Mouse (Mus musculus): ENCODE data around the gene Ccnf. TPM values are rescaled to one million over a fixed set of nuclear protein-coding genes. Genes with fewer than 3 reads are reported as not detected.
A peak's percentile ranks its signal among the peaks of the same experiment; 100 is the strongest.

Ccnf gene
- polyA plus RNA-seq, 1 experiment from 2014 or later, result 78.9 TPM

- H3K27me3 ChIP-seq (ENCODE audit: insufficient read depth, poor library complexity, severe bottlenecking), result no peaks in the 10 kb centered on the region
- peaks cover 7% of the 10 kb centered on the region; the same call in 1 of the 2 replicates for H3K36me3 ChIP-seq
- H3K4me3 ChIP-seq, result no peak overlapping the region
- H3K27ac ChIP-seq, result no peak overlapping the region
- no peaks in the 10 kb centered on the region for H3K9me3 ChIP-seq
- peaks cover 53% of the 10 kb centered on the region for H3K4me1 ChIP-seq
- no peak for DNase-seq (ENCODE audit: low spot score)
- WGBS, result 78% methylated on average over 8 of the region's 8 CpGs
These were observed 58.0 kb downstream of the Ccnf start for GRCm38 (mm10) chr17:24193268-24193667.

DNA sequence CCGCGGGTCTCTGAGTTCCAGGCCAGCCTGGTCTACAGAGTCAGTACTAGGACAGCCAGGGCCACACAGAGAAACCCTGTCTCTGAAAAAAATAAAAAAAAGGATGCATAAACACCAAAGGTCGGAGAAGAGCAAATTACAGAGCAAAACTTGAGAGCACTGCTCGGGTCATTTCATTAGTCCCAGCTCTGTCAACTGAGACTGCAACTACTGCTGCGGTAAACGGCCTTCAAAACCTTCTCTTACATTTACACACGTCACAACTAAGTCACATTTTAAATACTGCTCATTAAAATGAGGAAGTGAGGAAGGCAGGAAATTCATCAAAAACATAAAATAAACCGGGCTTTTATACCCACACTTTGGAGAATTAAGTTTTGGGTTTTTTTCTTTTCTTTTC, 58.4 kb downstream of the Ccnf start:
- peaks cover 10% of the 10 kb centered on the region; the same call in 1 of the 2 replicates for H3K36me3 ChIP-seq
- H3K27me3 ChIP-seq (ENCODE audit: insufficient read depth, poor library complexity, severe bottlenecking), result no peaks in the 10 kb centered on the region
- no peaks in the 10 kb centered on the region for H3K9me3 ChIP-seq
- H3K4me3 ChIP-seq, result no peak overlapping the region
- no peak for DNase-seq (ENCODE audit: low spot score)
- no peak overlapping the region for H3K27ac ChIP-seq
- WGBS, result 84% methylated on average over 8 of the region's 8 CpGs
- peaks cover 52% of the 10 kb centered on the region for H3K4me1 ChIP-seq

DNA sequence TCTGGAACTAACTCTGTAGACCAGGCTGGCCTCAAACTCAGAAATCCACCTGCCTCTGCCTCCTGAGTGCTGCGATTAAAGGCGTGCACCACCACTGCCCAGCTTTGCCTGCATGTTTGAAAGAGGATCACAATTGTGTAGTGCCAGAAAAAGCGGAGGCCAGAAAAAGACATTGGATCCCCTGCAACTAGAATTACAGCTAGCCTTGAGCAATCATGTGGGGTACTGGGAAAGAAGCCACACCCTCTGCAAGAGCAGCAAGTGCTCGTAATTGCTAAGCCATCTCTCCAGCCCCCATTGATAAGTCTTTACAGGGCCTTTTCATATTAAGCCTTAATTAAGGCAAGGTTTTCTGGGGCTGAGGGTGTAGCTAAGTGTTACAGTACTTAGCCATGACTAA, 59.8 kb downstream of the Ccnf start:
- Histone ChIP-seq H3K36me3 (peaks cover 10% of the 10 kb centered on the region; the same call in 1 of the 2 replicates), H3K9me3 (no peaks in the 10 kb centered on the region), H3K27ac (no peak overlapping the region), H3K4me1 (peaks cover 41% of the 10 kb centered on the region), H3K27me3 (ENCODE audit: insufficient read depth, poor library complexity, severe bottlenecking) (no peaks in the 10 kb centered on the region), H3K4me3 (no peak overlapping the region)
- no peak for DNase-seq (ENCODE audit: low spot score)
- WGBS, result 71% methylated on average over 4 of the region's 4 CpGs

GRCm38 (mm10) chr17:24190934-24191333, 60.4 kb downstream of the Ccnf start:
- Histone ChIP-seq H3K4me3 (no peak overlapping the region), H3K4me1 (peaks cover 35% of the 10 kb centered on the region), H3K9me3 (no peaks in the 10 kb centered on the region), H3K27ac (no peak overlapping the region), H3K27me3 (ENCODE audit: insufficient read depth, poor library complexity, severe bottlenecking) (no peaks in the 10 kb centered on the region), H3K36me3 (peaks cover 11% of the 10 kb centered on the region; the same call in 1 of the 2 replicates)
- DNase-seq (ENCODE audit: low spot score), result no peak
- 89% methylated on average over 2 of the region's 2 CpGs for WGBS

- peak; percentile 72 for DNase-seq (ENCODE audit: low spot score)
These were observed 77.0 kb downstream of the Ccnf start for GRCm38 (mm10) chr17:24174259-24174658.

GRCm38 (mm10) chr17:24173423-24173822, 77.9 kb downstream of the Ccnf start:
- H3K4me1 ChIP-seq, result peaks cover 11% of the 10 kb centered on the region
- no peak overlapping the region for H3K4me3 ChIP-seq
- 2% methylated on average over 3 of the region's 3 CpGs for WGBS
- no peaks in the 10 kb centered on the region for H3K36me3 ChIP-seq
- no peaks in the 10 kb centered on the region for H3K27me3 ChIP-seq (ENCODE audit: insufficient read depth, poor library complexity, severe bottlenecking)
- no peaks in the 10 kb centered on the region for H3K9me3 ChIP-seq
- H3K27ac ChIP-seq, result no peak overlapping the region
- DNase-seq (ENCODE audit: low spot score), result peak; percentile 79

More at GRCm38 (mm10) chr17:24174259-24174658, 77.0 kb downstream of the Ccnf start:
- H3K27me3 ChIP-seq (ENCODE audit: insufficient read depth, poor library complexity, severe bottlenecking), result no peaks in the 10 kb centered on the region
- no peaks in the 10 kb centered on the region for H3K9me3 ChIP-seq
- no peaks in the 10 kb centered on the region for H3K36me3 ChIP-seq
- peaks cover 11% of the 10 kb centered on the region for H3K4me1 ChIP-seq
- H3K4me3 ChIP-seq, result no peak overlapping the region
- H3K27ac ChIP-seq, result no peak overlapping the region
- 76% methylated on average over 3 of the region's 3 CpGs for WGBS

Small RNA genes lying within 50 kb of the gene (microRNA-seq; reads per million reads assigned to microRNA genes)
- 1.0 reads per million for gene Mir5134
- 1.0 reads per million for gene Mir6965

Other genes starting within 250 kb of the Ccnf start
- gene Prss27, start 213.3 kb downstream of the Ccnf start, polyA plus RNA-seq (2016; fragmentation: Nextera tagmentation; extraction: Ambion mirVana), result 0.38 and 1.2 TPM in 2 replicates
- 55.2 and 71.8 TPM in 2 replicates for gene Kctd5, start 178.0 kb downstream of the Ccnf start, polyA plus RNA-seq (2016; fragmentation: Nextera tagmentation; extraction: Ambion mirVana)
- 33.0 and 38.7 TPM in 2 replicates for gene Pdpk1, start 100.6 kb downstream of the Ccnf start, polyA plus RNA-seq (2016; fragmentation: Nextera tagmentation; extraction: Ambion mirVana)
- gene Amdhd2, start 87.7 kb downstream of the Ccnf start, polyA plus RNA-seq (2016; fragmentation: Nextera tagmentation; extraction: Ambion mirVana), result 40.0 and 44.5 TPM in 2 replicates
- 538 and 598 TPM in 2 replicates for gene Atp6v0c, start 81.8 kb downstream of the Ccnf start, polyA plus RNA-seq (2016; fragmentation: Nextera tagmentation; extraction: Ambion mirVana)
- gene Tbc1d24, start 45.9 kb downstream of the Ccnf start, polyA plus RNA-seq (2016; fragmentation: Nextera tagmentation; extraction: Ambion mirVana), result 5.3 TPM in 2 replicates
- 1.9 and 3.6 TPM in 2 replicates for gene Ntn3, start 42.0 kb downstream of the Ccnf start, polyA plus RNA-seq (2016; fragmentation: Nextera tagmentation; extraction: Ambion mirVana)
- 9.9 and 10.0 TPM in 2 replicates for gene Tedc2, start 30.6 kb downstream of the Ccnf start, polyA plus RNA-seq (2016; fragmentation: Nextera tagmentation; extraction: Ambion mirVana)
- not detected in 2 replicates for gene Abca17, start 99.6 kb upstream of the Ccnf start, polyA plus RNA-seq (2016; fragmentation: Nextera tagmentation; extraction: Ambion mirVana)
- 7.2 and 8.2 TPM in 2 replicates for gene Abca3, start 100.5 kb upstream of the Ccnf start, polyA plus RNA-seq (2016; fragmentation: Nextera tagmentation; extraction: Ambion mirVana)
- 311 and 345 TPM in 2 replicates for gene Rnps1, start 163.1 kb upstream of the Ccnf start, polyA plus RNA-seq (2016; fragmentation: Nextera tagmentation; extraction: Ambion mirVana)
- 146 and 187 TPM in 2 replicates for gene Eci1, start 175.2 kb upstream of the Ccnf start, polyA plus RNA-seq (2016; fragmentation: Nextera tagmentation; extraction: Ambion mirVana)
- gene Dnase1l2, start 191.6 kb upstream of the Ccnf start, polyA plus RNA-seq (2016; fragmentation: Nextera tagmentation; extraction: Ambion mirVana), result 1.6 and 2.3 TPM in 2 replicates
- 27.1 and 30.3 TPM in 2 replicates for gene E4f1, start 218.8 kb upstream of the Ccnf start, polyA plus RNA-seq (2016; fragmentation: Nextera tagmentation; extraction: Ambion mirVana)
- 86.3 and 91.2 TPM in 2 replicates for gene Pgp, start 218.9 kb upstream of the Ccnf start, polyA plus RNA-seq (2016; fragmentation: Nextera tagmentation; extraction: Ambion mirVana)
- gene Bricd5, start 222.4 kb upstream of the Ccnf start, polyA plus RNA-seq (2016; fragmentation: Nextera tagmentation; extraction: Ambion mirVana), result 0.48 and 0.69 TPM in 2 replicates
- 22.3 and 22.7 TPM in 2 replicates for gene Mlst8, start 227.6 kb upstream of the Ccnf start, polyA plus RNA-seq (2016; fragmentation: Nextera tagmentation; extraction: Ambion mirVana)
- 0.71 and 1.4 TPM in 2 replicates for gene Caskin1, start 237.1 kb upstream of the Ccnf start, polyA plus RNA-seq (2016; fragmentation: Nextera tagmentation; extraction: Ambion mirVana)

All from heart, embryonic 10.5 days (tissue).